Mouse (Mus musculus) frontal cortex, postnatal 36 days (tissue): ENCODE measurements at regions not wholly inside any gene's neighbourhood (a gene's known extent, or its start where the extent isn't known, plus 50 kb on each side); places are given as distances from the start of the nearest gene placed in this dataset.

Experiments
- DNase-seq, 2 experiments: peaks; one replicate each; pipeline ENCODE4 v3.0.0; 2022; ENCODE audit warnings: low spot score in 2 of 2

GRCm38 (mm10) chr12:106568541-106569085, 558.6 kb downstream of the Vrk1 start:
- DNase-seq: no peak

DNA sequence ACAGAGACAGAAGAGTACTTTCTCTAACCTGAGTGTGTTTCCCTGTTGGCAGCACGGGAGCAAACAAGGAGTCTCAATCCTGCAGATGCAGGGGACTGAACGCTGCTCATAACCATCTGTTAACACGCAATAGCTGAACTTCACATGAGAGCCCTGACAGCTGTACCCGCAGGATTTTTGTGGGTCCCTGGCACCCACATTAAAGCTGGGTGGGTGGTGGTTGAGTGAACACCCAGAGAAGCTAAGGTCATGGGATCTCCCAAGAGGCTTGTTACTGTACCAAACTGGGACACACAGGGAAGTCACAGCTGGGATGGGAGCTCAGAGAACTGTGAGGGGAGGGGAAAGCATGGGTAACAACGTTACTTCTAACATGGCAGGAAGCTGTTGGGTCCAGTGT, 562.9 kb downstream of the Vrk1 start:
- no peak for DNase-seq

DNA sequence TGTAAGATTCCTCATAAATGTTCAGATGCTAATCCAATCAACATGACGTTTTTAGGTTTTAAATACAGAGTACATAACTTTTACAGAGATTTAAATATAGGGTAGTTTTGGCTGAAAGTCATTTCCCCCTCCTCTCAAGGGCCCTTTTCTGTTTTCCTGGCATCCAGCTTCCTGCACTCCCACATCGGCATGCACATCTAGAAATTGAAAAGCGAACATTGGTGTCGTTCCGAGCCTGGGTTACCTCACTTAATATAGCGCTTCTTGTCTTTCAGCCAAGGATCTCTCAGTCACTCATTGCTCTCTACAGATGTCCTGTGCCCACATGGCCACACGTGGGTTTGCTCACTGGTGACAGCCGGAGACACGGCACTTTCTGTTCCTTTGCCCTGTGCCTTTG, 572.7 kb downstream of the Vrk1 start:
- peak; percentile 23 to 31 for DNase-seq

GRCm38 (mm10) chr12:106585626-106586025, 575.6 kb downstream of the Vrk1 start:
- DNase-seq: no peak

- no peak for DNase-seq
Measured at GRCm38 (mm10) chr12:106592686-106593085, 582.7 kb downstream of the Vrk1 start.

DNA sequence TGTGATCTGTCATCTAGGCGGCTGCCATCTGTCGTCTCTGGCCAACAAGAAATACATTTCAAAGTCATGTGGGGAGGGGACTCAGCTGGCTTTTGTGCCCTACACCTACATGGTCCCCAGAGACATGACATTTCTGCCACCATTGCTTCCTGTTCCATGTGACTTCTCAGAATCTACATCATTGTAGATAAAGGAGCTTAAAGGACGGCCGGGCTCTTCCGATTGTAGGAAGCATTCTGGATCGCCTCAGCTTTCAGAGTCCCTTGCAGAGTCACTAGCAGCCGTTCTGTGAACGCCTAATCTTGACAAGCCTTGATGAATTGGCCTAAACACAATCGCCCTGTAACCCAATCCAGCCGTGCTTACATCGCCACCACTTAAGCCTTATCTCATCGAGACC, 587.6 kb downstream of the Vrk1 start:
- no peak for DNase-seq

- no peak for DNase-seq
Measured at GRCm38 (mm10) chr12:106607240-106607639, 597.2 kb downstream of the Vrk1 start.

DNA sequence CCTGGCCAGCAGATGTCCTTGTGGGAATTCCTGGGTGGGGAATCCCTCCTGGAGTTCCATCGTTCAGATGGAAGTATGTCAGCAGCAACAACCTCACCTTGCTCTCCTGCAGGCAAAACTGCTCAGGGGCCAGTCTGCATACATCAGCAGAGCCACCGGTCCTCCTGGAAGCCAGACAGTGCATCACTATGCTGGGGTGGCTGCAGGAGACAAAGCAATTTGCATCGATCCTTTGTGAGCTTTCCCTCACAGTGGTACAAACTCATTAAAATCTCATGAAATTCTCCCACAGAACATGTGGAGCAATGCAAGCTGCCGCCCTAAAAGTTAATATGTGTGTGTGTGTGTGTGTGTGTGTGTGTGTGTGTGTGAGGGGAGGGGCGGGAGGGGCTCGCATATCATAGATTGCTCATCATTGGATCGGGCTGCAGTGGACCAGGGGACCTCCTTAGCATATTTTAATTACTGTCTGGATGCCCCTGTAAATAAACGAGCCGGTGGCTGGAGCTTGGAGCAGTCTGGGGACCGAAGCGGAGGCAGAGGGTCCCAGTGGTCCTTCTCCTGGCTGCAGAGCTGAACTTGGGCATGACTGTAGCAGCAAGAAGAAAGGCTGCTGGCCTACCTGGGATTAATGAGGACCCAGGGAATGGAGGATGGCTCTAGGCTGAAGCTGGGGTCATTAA, 597.8 kb downstream of the Vrk1 start:
- DNase-seq: no peak

DNA sequence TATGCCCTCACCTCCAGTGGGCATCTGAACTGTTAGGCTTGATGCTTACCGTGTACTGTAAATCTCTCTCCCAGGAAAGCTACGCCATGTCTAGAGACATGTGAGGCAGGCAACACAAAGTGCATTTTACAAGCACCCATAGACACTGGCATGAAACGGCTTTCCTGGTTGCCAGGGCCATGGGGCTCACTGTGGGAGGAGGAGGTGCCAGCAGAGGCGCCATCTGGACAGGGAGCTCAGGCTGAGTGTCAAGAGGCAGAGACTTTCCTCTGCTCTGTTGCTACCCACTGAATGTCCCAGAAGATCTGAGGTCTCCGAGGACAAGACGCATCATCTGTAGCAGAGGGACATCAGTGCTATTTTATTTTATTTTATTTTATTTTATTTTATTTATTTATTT, 608.7 kb downstream of the Vrk1 start:
- DNase-seq: no peak

- no peak for DNase-seq
Measured at GRCm38 (mm10) chr12:106626786-106627185, 616.8 kb downstream of the Vrk1 start.

- no peak for DNase-seq
Measured at GRCm38 (mm10) chr12:106632566-106632965, 622.5 kb downstream of the Vrk1 start.

DNA sequence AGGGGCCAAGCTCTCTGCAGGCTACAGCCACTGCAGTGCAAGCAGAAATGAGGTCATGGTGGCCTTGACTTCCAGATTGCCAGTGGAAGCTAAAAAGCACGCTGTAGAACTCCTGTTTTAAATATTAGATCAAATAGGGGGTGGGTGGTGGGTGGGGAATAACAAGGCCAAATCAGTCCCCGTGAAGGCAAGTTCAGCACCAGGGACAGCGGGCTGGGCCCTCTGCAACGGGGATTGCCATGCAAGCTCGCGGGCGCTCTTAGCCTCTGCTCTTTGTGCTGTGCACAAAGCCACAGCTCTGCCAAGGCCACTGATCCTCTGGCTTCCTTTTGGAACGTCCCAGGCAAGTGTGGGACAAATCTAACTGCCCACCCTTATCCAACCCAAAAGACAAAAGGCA, 623.1 kb downstream of the Vrk1 start:
- DNase-seq: no peak

GRCm38 (mm10) chr12:106658317-106658716, 648.3 kb downstream of the Vrk1 start:
- no peak for DNase-seq

DNA sequence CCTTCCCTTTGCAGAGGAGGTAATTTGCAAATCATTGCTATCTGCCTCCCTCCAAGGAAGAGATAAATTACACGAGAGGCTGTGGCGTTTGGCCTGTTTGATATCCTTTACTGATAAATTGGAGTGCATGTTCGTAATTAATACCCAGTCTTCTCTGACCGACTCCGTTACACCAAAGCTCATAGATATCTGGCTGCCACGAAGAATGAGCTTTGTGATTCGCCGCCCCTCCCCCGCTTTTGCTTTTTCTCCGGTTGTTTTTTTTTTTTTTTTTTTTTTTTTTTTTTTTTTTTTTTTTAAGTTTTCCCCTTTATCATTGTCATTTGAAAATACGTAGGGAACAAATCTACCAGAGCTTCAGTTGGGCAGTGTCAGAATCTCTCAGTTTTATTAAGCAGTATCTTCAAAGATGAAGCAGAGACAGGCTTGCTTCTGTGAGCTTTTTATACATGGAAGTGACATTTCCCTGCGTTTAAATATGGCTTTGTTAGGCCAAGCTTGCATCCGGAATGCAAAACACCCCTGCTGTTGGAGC, 663.3 kb downstream of the Vrk1 start:
- DNase-seq: no peak

DNA sequence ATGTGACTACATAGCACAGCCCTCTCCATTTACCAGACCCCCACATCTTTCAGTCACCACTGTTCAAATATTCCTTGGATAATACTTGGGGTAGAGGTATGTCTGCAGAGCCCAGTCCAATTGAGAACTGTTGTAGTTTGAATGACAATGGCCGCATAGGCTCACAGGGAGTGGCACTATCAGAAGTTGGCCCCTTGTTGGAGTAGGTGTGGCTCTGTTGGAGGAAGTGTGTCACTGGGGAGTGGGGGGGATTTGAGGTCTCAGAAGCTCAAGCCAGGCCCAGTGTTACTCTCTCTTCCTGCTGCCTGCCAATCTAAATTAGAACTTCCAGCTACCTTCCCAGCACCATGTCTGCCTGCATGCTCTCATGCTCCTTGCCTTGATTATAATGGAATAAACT, 664.7 kb downstream of the Vrk1 start:
- DNase-seq: no peak

DNA sequence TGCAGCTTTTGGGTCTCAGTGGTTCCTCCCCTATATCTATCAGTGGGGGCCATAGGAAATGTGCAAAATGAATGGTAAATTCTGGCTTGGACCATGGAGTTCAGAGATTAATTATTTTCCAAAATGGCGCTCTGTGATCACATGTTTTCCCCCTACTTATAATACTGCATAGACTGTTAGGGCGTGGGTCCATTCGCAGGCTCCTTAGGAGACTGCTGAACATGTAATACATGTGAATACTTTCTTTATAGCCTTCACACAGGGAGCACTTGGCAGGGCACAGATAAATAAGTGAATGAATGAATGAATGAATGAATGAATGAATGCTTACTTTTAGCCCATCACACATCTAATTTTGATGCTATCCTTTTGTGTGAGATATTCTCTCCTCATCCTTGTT, 666.1 kb downstream of the Vrk1 start:
- no peak for DNase-seq

GRCm38 (mm10) chr12:106676566-106676965, 666.5 kb downstream of the Vrk1 start:
- no peak for DNase-seq

- peak in 1 of 2 experiments; percentile 6 for DNase-seq
Measured at GRCm38 (mm10) chr12:106685986-106686385, 676.0 kb downstream of the Vrk1 start.

DNA sequence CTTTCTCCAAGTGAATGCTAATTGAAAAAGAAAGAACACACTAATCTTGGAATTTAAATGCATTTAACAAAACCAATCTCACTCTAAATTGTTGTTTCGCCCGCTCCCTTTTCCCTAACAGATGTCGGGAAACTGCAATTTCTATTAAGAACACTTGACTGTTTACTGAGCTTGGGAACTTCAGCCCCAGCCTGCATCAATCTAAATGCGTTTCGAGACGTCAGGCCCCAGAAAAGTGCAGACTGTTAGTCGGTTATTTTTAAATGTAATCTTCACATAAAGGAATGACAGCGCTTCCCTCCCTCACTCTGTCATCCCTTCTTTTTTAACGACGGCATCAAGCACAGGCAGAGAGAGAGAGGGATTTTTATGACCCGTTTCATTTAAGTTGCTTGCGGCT, 677.7 kb downstream of the Vrk1 start:
- peak in 1 of 2 experiments; percentile 26 for DNase-seq

- DNase-seq: peak; percentile 8 to 9
Measured at GRCm38 (mm10) chr12:106688156-106688740, 678.2 kb downstream of the Vrk1 start.

- no peak for DNase-seq
Measured at GRCm38 (mm10) chr12:106702958-106703357, 692.9 kb downstream of the Vrk1 start.

DNA sequence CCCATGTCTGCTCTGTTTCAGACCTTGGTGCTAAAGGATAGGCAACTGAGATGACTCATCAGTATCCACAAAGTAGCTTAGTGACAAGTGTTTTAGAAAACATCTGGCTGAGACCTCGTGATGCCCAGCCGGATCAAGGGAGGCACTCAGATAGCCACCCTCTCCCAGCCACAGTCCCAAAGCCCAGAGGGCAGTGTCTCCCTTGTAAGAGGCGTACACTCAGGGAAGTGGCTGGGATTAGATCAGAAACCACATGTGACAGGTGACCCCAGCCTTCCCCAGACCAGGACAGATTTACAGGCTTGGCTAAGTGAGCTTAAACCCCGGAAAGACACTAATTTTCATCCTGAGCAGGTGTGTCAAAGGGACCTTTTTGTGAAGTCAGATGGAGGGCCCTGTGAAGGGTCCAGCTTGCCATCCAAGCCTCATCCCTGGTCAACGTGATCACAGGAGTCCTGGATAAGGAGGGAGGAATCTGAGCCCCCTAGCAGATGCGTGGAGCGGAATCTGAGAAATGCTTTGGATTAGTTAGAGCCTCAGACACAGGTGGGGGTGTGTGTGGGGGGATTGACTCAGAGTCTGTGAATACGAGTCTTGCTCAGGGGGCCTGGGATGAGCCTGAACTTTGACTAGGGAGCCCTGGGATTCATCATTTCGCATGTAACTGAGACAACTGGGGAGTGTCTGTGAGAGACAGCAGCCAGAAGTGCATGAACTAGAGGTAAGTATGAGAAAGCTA, 711.4 kb downstream of the Vrk1 start:
- no peak for DNase-seq

- DNase-seq: no peak
Measured at GRCm38 (mm10) chr12:106722010-106722362, 712.0 kb downstream of the Vrk1 start.
